Mouse (Mus musculus) heart, adult 2 months (tissue): ENCODE results near the gene Ildr1. TPM values are rescaled to one million over a fixed set of nuclear protein-coding genes. Genes with fewer than 3 reads are reported as not detected.
A peak's percentile ranks its signal among the peaks of the same experiment; 100 is the strongest.

ENCODE experiments used
- DNase-seq, 2 experiments: peaks; one replicate each; pipeline ENCODE4 v3.0.0; 2021
- H3K27ac ChIP-seq: fragments of 200-600 bp; 2 replicates; pipeline ENCODE4 v1.8.1; 2022
- H3K27me3 ChIP-seq: fragments of 200-500 bp; 2 replicates; pipeline ENCODE4 v1.6.1; 2012; ENCODE audit warnings: mild to moderate bottlenecking, low read length, inconsistent platforms, mixed read lengths; ENCODE audit not compliant: control insufficient read depth, insufficient read depth
- H3K36me3 ChIP-seq: fragments of 200-500 bp; 2 replicates; pipeline ENCODE4 v1.6.1; 2012; ENCODE audit warnings: low read length, inconsistent platforms; ENCODE audit not compliant: control insufficient read depth, insufficient read depth
- H3K4me1 ChIP-seq: fragments of 200-500 bp; 2 replicates; pipeline ENCODE4 v1.6.1; 2011; ENCODE audit warnings: low read length; ENCODE audit not compliant: control insufficient read depth, insufficient read depth
- H3K4me3 ChIP-seq: fragments of 200-600 bp; 2 replicates; pipeline ENCODE4 v1.8.1; 2022
- H3K79me2 ChIP-seq: fragments of 200-500 bp; replicated peaks from 2 replicates; pipeline ENCODE4 v1.6.1; 2012; ENCODE audit warnings: mild to moderate bottlenecking, inconsistent platforms, low read length, moderate library complexity, mixed read lengths; ENCODE audit not compliant: control insufficient read depth, insufficient read depth
- H3K9ac ChIP-seq: fragments of 200-500 bp; 2 replicates; pipeline ENCODE4 v1.6.1; 2012; ENCODE audit warnings: low read depth, mild to moderate bottlenecking, control low read depth, inconsistent platforms, low read length, mixed read lengths
- CTCF ChIP-seq: fragments of 200-600 bp; IDR thresholded peaks from 2 replicates; pipeline ENCODE4 v1.8.1; 2022; ENCODE audit warnings: antibody characterized with exemption, mild to moderate bottlenecking, moderate library complexity
- EP300 ChIP-seq: fragments of 200-500 bp; IDR thresholded peaks from 2 replicates; pipeline ENCODE4 v1.6.1; 2011; ENCODE audit warnings: low read depth, low read length, control low read depth; ENCODE audit not compliant: insufficient read depth
- POLR2A ChIP-seq: fragments of 200-500 bp; IDR thresholded peaks from 2 replicates; pipeline ENCODE4 v1.6.1; 2011; ENCODE audit warnings: mild to moderate bottlenecking, low read depth, low read length, control low read depth; ENCODE audit not compliant: insufficient read depth
- WGBS: fragments of 180-500 bp; shearing (Covaris S2); methylation state at CpG from one replicate; pipeline ENCODE4 v1.1.7; 2018; 5-methylcytosine and 5-hydroxymethylcytosine counted together
- intact Hi-C: fragments of 180-260 bp; cut with DNase I; formaldehyde crosslinking; loops from one replicate; pipeline ENCODE4 v1.15.1; 2025
- polyA plus RNA-seq: library from polyadenylated mRNA; depleted of rRNA; stranded (reverse); fragments of >200 nt; gene quantifications from 2 replicates; pipeline ENCODE4 v1.2.3, GENCODE M21; 2012
- total RNA-seq, 2 experiments: library from RNA; stranded (reverse); gene quantifications; 2 replicates each; pipeline ENCODE4 v1.2.3; 2021

The Ildr1 gene
- total and polyA plus RNA-seq, 3 experiments = 0.86 TPM; not detected in 2

GRCm38 (mm10) chr16:36708751-36709150 lies 15.0 kb downstream of the Ildr1 start:
- WGBS = 49% methylated on average over 7 of the region's 7 CpGs
- Histone ChIP-seq H3K36me3 (no peaks in the 10 kb centered on the region), H3K27ac (no peak overlapping the region), H3K4me1 (no peaks in the 10 kb centered on the region), H3K27me3 (no peaks in the 10 kb centered on the region), H3K79me2 (no peaks in the 10 kb centered on the region), H3K4me3 (no peak overlapping the region), H3K9ac (no peak overlapping the region)
- intact Hi-C loops = no loop called here
- TF ChIP-seq CTCF (no peak), POLR2A (no peak), EP300 (no peak)
- no peak for DNase-seq

- H3K36me3 ChIP-seq = no peaks in the 10 kb centered on the region
- 84% methylated on average over 17 of the region's 17 CpGs for WGBS
- peak in 1 of 2 experiments; percentile 44 for DNase-seq
- H3K4me3 ChIP-seq = no peak overlapping the region
- H3K9ac ChIP-seq = no peak overlapping the region
- intact Hi-C loops = no loop called here
- H3K4me1 ChIP-seq = no peaks in the 10 kb centered on the region
- H3K79me2 ChIP-seq = no peaks in the 10 kb centered on the region
- TF ChIP-seq POLR2A (no peak), EP300 (no peak), CTCF (no peak)
- no peak overlapping the region for H3K27ac ChIP-seq
- no peaks in the 10 kb centered on the region for H3K27me3 ChIP-seq
These were observed 15.6 kb downstream of the Ildr1 start for GRCm38 (mm10) chr16:36709405-36709804.

GRCm38 (mm10) chr16:36710794-36711193 lies 17.0 kb downstream of the Ildr1 start:
- intact Hi-C loops = no loop called here
- no peaks in the 10 kb centered on the region for H3K27me3 ChIP-seq
- H3K4me1 ChIP-seq = no peaks in the 10 kb centered on the region
- H3K79me2 ChIP-seq = no peaks in the 10 kb centered on the region
- TF ChIP-seq EP300 = no peak
- peak; percentile 31 for TF ChIP-seq CTCF
- TF ChIP-seq POLR2A = no peak
- H3K9ac ChIP-seq = no peak overlapping the region
- no peak for DNase-seq
- no peak overlapping the region for H3K27ac ChIP-seq
- 98% methylated on average over 2 of the region's 2 CpGs for WGBS
- H3K36me3 ChIP-seq = no peaks in the 10 kb centered on the region
- no peak overlapping the region for H3K4me3 ChIP-seq

DNA sequence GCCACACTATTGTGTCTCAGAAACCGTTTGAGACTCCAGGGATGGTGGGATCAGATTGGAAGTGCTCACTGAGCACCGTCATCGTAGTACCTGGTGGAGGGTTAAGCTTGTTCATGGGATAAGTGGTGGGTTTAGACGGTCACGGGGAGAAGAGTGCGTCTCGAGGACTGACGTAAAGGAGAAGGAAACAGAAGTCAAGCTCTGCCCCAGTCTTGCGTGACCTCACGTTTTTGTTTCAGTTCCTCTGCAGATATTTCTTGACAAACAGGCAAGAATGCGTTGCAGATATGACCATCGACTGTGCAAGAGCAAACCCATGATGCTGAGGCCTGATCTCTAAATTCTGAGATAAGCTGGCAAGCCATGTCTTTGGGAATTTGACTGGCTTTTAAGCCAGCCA lies 18.0 kb downstream of the Ildr1 start:
- H3K9ac ChIP-seq = no peak overlapping the region
- no peaks in the 10 kb centered on the region for H3K27me3 ChIP-seq
- H3K27ac ChIP-seq = peak overlapping the region; percentile 15; the same call in 1 of the 2 replicates
- H3K36me3 ChIP-seq = no peaks in the 10 kb centered on the region
- intact Hi-C loops = no loop called here
- no peak for TF ChIP-seq EP300
- TF ChIP-seq CTCF = no peak
- TF ChIP-seq POLR2A = no peak
- H3K79me2 ChIP-seq = no peaks in the 10 kb centered on the region
- no peak overlapping the region for H3K4me3 ChIP-seq
- H3K4me1 ChIP-seq = no peaks in the 10 kb centered on the region
- 57% methylated on average over 12 of the region's 12 CpGs for WGBS
- DNase-seq = peak in 1 of 2 experiments; percentile 56

GRCm38 (mm10) chr16:36717481-36717880 lies 23.7 kb downstream of the Ildr1 start:
- no peak overlapping the region for H3K4me3 ChIP-seq
- H3K4me1 ChIP-seq = no peaks in the 10 kb centered on the region
- no peak overlapping the region for H3K9ac ChIP-seq
- no peak overlapping the region for H3K27ac ChIP-seq
- no peaks in the 10 kb centered on the region for H3K36me3 ChIP-seq
- no peak for DNase-seq
- WGBS = 69% methylated on average over 4 of the region's 4 CpGs
- H3K79me2 ChIP-seq = no peaks in the 10 kb centered on the region
- TF ChIP-seq POLR2A (no peak), EP300 (no peak), CTCF (no peak)
- H3K27me3 ChIP-seq = no peaks in the 10 kb centered on the region
- intact Hi-C loops = no loop called here

DNA sequence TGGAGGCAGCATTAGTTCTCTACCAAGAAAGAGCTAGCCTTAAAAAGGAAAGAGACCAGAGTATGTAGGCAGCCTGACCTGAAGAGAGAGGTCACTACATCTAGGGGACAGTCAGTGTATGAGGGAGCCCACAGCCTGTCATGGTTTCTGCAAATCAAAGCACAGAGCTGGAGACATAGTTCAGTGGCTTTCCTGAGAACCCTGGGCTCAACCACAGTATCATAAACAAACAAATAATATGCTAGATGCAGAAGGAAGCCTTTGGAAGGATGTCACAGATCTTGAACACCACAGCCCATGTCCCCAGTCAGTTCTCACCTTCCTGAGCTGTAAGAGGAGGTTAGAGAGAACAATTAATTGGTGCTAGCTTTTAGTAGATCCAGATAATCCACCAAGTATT lies 24.9 kb downstream of the Ildr1 start:
- no peaks in the 10 kb centered on the region for H3K79me2 ChIP-seq
- no peak for TF ChIP-seq CTCF
- TF ChIP-seq EP300 = no peak
- no peak for TF ChIP-seq POLR2A
- no peak overlapping the region for H3K9ac ChIP-seq
- no peak overlapping the region for H3K4me3 ChIP-seq
- H3K36me3 ChIP-seq = no peaks in the 10 kb centered on the region
- no peaks in the 10 kb centered on the region for H3K27me3 ChIP-seq
- DNase-seq = no peak
- no peaks in the 10 kb centered on the region for H3K4me1 ChIP-seq
- H3K27ac ChIP-seq = no peak overlapping the region
- intact Hi-C loops = no loop called here
